ENCODE assay signal across 20 mouse cellular contexts in the genomic region with DNA sequence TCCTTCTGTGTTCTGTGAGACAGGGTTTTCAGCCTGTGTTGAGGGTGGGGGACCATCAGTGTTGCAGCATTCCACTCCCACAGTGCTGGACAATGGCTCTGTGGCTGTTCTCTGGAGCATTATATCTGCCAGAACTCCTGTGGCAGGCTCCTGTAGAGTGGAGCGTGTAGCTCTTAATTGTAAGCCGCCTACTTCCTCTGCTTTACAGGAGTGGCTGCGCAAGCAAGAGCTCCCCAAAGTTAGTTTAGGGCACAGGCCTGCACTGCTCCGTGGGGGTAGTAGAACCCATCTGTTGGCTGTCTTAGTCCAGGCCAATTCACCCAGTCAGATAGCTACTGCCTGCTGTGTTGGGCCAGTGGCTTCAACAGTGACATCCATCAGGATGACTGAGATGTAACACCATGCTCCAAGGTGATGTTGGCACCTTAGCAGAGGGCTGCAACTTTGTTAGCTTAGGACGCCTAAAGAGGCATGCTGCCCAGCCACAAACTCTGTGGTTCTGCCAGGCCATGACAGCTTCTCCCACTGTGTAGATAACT.
DNase-seq lines count a peak whose midpoint lies in the region; ATAC-seq and TF ChIP-seq lines count a peak whose summit lies in the region.
"Had no signal": no experiment of that assay in that cellular context is flagged by ENCODE, and none has a peak within 500 bp of the region (broad histone marks: within the 10 kb centered on the region; RNA-seq: fewer than 3 reads in every experiment).

No protein-coding gene starts in this region.

- no peak overlapping the region for H3K4me2 ChIP-seq in hindbrain, embryonic 11.5 days (replicated peaks; ENCODE audit: low read depth, low read length)
- no peak overlapping the region for H3K4me2 ChIP-seq in intestine, postnatal 0 days (replicated peaks; ENCODE audit: low read depth)
- H3K4me2 ChIP-seq: embryonic facial prominence, embryonic 15.5 days; limb, embryonic 13.5 days; liver, embryonic 13.5 days; lung, embryonic 14.5 days had no signal

- no peak for ATAC-seq in hindbrain, embryonic 11.5 days (ENCODE audit: low FRiP score)
- ATAC-seq in intestine, postnatal 0 days: no peak
- ATAC-seq: inflammation-experienced regulatory T-cells, adult 6 months had no signal

- H3K27me3 ChIP-seq in hindbrain, embryonic 10.5 days (ENCODE audit: insufficient read depth, poor library complexity, severe bottlenecking): 0 out of 2 replicates have a peak, but pooled peaks cover 3% of the 10 kb centered on the region
- H3K27me3 ChIP-seq in hindbrain, embryonic 11.5 days (ENCODE audit: control insufficient read depth, insufficient read depth, low read length): no peaks in the 10 kb centered on the region
- H3K27me3 ChIP-seq in intestine, postnatal 0 days (replicated peaks; ENCODE audit: control insufficient read depth, insufficient read depth, low read length): no peaks in the 10 kb centered on the region
- H3K27me3 ChIP-seq: embryonic facial prominence, embryonic 15.5 days; liver, embryonic 13.5 days had no signal

- no peaks in the 10 kb centered on the region for H3K36me3 ChIP-seq in hindbrain, embryonic 10.5 days
- H3K36me3 ChIP-seq in hindbrain, embryonic 11.5 days (ENCODE audit: control insufficient read depth, insufficient read depth, low read length): no peaks in the 10 kb centered on the region
- no peaks in the 10 kb centered on the region for H3K36me3 ChIP-seq in intestine, postnatal 0 days (ENCODE audit: control insufficient read depth, insufficient read depth)
- H3K36me3 ChIP-seq: embryonic facial prominence, embryonic 15.5 days; heart, embryonic 10.5 days; limb, embryonic 13.5 days; liver, embryonic 13.5 days had no signal

- no peak overlapping the region for H3K4me3 ChIP-seq in hindbrain, embryonic 10.5 days
- H3K4me3 ChIP-seq in hindbrain, embryonic 11.5 days (ENCODE audit: low read depth, low read length): no peak overlapping the region
- no peak overlapping the region for H3K4me3 ChIP-seq in intestine, postnatal 0 days (ENCODE audit: low read depth, low read length)
- H3K4me3 ChIP-seq: embryonic facial prominence, embryonic 15.5 days; heart, embryonic 10.5 days; limb, embryonic 13.5 days; liver, embryonic 13.5 days had no signal

- DNase-seq in hindbrain, embryonic 10.5 days (ENCODE audit: low spot score): no peak
- no peak for DNase-seq in hindbrain, embryonic 11.5 days (ENCODE audit: low spot score)
- peak; percentile 75 for DNase-seq in brain, adult 2 months (ENCODE audit: low read depth, low spot score)
- DNase-seq in cerebellum, adult 11 months: peak; percentile 22
- DNase-seq in cerebellum, postnatal 25 days: peak; percentile 30 to 41
- DNase-seq in urinary bladder, adult 2 months (ENCODE audit: low spot score): no peak
- DNase-seq: gastrocnemius, postnatal 36 days; heart, postnatal 10 days; kidney, adult 8-10 months; kidney, postnatal 25 days; liver, embryonic 13.5 days; lung, embryonic 14.5 days; lung, postnatal 36 days; right cerebral cortex, adult 18-20 months; thymus, postnatal 25 days had no signal

- peaks cover 14% of the 10 kb centered on the region for H3K4me1 ChIP-seq in hindbrain, embryonic 10.5 days (replicated peaks)
- no peaks in the 10 kb centered on the region for H3K4me1 ChIP-seq in hindbrain, embryonic 11.5 days (replicated peaks; ENCODE audit: control insufficient read depth, insufficient read depth, low read length)
- H3K4me1 ChIP-seq in intestine, postnatal 0 days (replicated peaks; ENCODE audit: control insufficient read depth, insufficient read depth, low read length): no peaks in the 10 kb centered on the region
- H3K4me1 ChIP-seq: embryonic facial prominence, embryonic 15.5 days; heart, embryonic 10.5 days; liver, embryonic 13.5 days had no signal

- TF ChIP-seq CTCF in intestine, postnatal 0 days (IDR thresholded peaks at IDR 0.05; ENCODE audit: low read depth): no peak

- whole genome bisulfite sequencing in hindbrain, embryonic 10.5 days: 66% methylated on average over 5 of the region's 5 CpGs
- 64% methylated on average over 5 of the region's 5 CpGs for WGBS in hindbrain, embryonic 11.5 days
- 68% methylated on average over 5 of the region's 5 CpGs for WGBS in intestine, postnatal 0 days

- H3K9me3 ChIP-seq in hindbrain, embryonic 10.5 days: no peaks in the 10 kb centered on the region
- H3K9me3 ChIP-seq in hindbrain, embryonic 11.5 days (ENCODE audit: control insufficient read depth, low read length): no peaks in the 10 kb centered on the region
- H3K9me3 ChIP-seq in intestine, postnatal 0 days (ENCODE audit: control insufficient read depth): no peaks in the 10 kb centered on the region
- H3K9me3 ChIP-seq: embryonic facial prominence, embryonic 15.5 days; heart, embryonic 10.5 days; limb, embryonic 13.5 days; liver, embryonic 13.5 days had no signal

- H3K9ac ChIP-seq in hindbrain, embryonic 11.5 days (ENCODE audit: low read depth, low read length): no peak overlapping the region
- H3K9ac ChIP-seq in intestine, postnatal 0 days (ENCODE audit: low read depth, low read length): no peak overlapping the region
- H3K9ac ChIP-seq: embryonic facial prominence, embryonic 15.5 days; limb, embryonic 13.5 days; liver, embryonic 13.5 days; lung, embryonic 14.5 days had no signal

- peak overlapping the region; percentile 23; the same call in 1 of the 2 replicates for H3K27ac ChIP-seq in hindbrain, embryonic 10.5 days
- H3K27ac ChIP-seq in hindbrain, embryonic 11.5 days (ENCODE audit: low read depth, low read length): no peak overlapping the region
- H3K27ac ChIP-seq in intestine, postnatal 0 days (ENCODE audit: low read depth, low read length): no peak overlapping the region
- H3K27ac ChIP-seq: embryonic facial prominence, embryonic 15.5 days; heart, embryonic 10.5 days; limb, embryonic 13.5 days; liver, embryonic 13.5 days had no signal

Comparison
In these comparisons a context has a peak if more than half of its experiments do, and no peak if none do; other contexts are left out.
1. DNase-seq: peak in brain, adult 2 months (single experiment), cerebellum, adult 11 months (single experiment) and cerebellum, postnatal 25 days (2 of 2); none in hindbrain, embryonic 10.5 days (single experiment), hindbrain, embryonic 11.5 days (single experiment) and urinary bladder, adult 2 months (single experiment).